Mouse (Mus musculus) kidney, adult 2 months (tissue): ENCODE data around the gene Mb. TPM values are rescaled to one million over a fixed set of nuclear protein-coding genes. Genes with fewer than 3 reads are reported as not detected.

Experiments
- DNase-seq: peaks from one replicate; pipeline ENCODE4 v3.0.0; 2021
- H3K27ac ChIP-seq: fragments of 200-500 bp; 2 replicates; pipeline ENCODE4 v1.5.1; 2012; ENCODE audit warnings: low read depth, low read length, control low read depth, inconsistent platforms; ENCODE audit not compliant: insufficient read depth
- H3K27me3 ChIP-seq: fragments of 200-500 bp; replicated peaks from 2 replicates; pipeline ENCODE4 v1.6.1; 2012; ENCODE audit warnings: mild to moderate bottlenecking, moderate library complexity, low read length, inconsistent platforms; ENCODE audit not compliant: control insufficient read depth, insufficient read depth
- H3K36me3 ChIP-seq: fragments of 200-500 bp; 2 replicates; pipeline ENCODE4 v1.6.1; 2012; ENCODE audit warnings: mild to moderate bottlenecking, moderate library complexity, low read length, inconsistent platforms; ENCODE audit not compliant: control insufficient read depth, insufficient read depth
- H3K4me1 ChIP-seq: fragments of 200-500 bp; 2 replicates; pipeline ENCODE4 v1.6.1; 2011; ENCODE audit warnings: low read length; ENCODE audit not compliant: control insufficient read depth, insufficient read depth
- H3K4me3 ChIP-seq: fragments of 200-500 bp; 2 replicates; pipeline ENCODE4 v1.5.1; 2011; ENCODE audit warnings: mild to moderate bottlenecking, low read depth, low read length, control low read depth; ENCODE audit not compliant: insufficient read depth
- CTCF ChIP-seq: fragments of 200-500 bp; conservative IDR thresholded peaks from 2 replicates; pipeline ENCODE4 v1.5.1; 2011; ENCODE audit warnings: low read depth, mild to moderate bottlenecking, control low read depth, low read length, moderate library complexity, mixed read lengths; ENCODE audit not compliant: insufficient read depth, insufficient read length
- POLR2A ChIP-seq: fragments of 200-500 bp; IDR thresholded peaks from one replicate; pipeline ENCODE4 v1.6.1; 2011; ENCODE audit warnings: low read depth, low read length, control low read depth
- WGBS: fragments of 180-500 bp; shearing (Covaris S2); methylation state at CpG from one replicate; pipeline ENCODE4 v1.1.7; 2018; 5-methylcytosine and 5-hydroxymethylcytosine counted together
- polyA plus RNA-seq: library from polyadenylated mRNA; depleted of rRNA; stranded (reverse); fragments of >200 nt; gene quantifications from 2 replicates; pipeline ENCODE4 v1.2.3, GENCODE M21; 2012; rRNA removed

The Mb gene
- polyA plus RNA-seq, 1 experiment, result 123 TPM

DNA sequence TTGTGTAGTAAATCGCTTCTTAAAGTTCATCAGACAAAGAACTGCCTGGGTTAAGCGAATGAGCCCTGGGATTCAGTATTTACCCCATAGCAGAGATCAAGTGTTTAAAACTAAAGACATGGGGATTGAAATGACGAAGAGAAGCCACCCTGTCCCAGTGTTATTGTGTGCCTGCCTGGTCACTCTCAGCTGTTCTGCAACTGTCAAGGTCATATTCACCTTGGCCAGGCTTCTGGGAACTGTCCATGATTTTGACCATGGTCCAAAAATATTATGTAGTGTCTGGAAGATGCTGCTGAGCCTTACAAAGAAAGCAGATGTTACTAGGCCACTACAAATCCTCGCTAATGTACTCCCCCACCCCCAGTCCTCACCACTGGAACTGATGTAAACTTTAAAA, 70.7 kb downstream of the Mb start:
- H3K27me3 ChIP-seq, result no peaks in the 10 kb centered on the region
- no peaks in the 10 kb centered on the region for H3K4me1 ChIP-seq
- 86% methylated on average over 4 of the region's 4 CpGs for WGBS
- H3K36me3 ChIP-seq, result no peaks in the 10 kb centered on the region
- TF ChIP-seq POLR2A (no peak), CTCF (no peak)
- DNase-seq, result no peak
- H3K27ac ChIP-seq, result no peak overlapping the region
- no peak overlapping the region for H3K4me3 ChIP-seq

- Histone ChIP-seq H3K36me3 (no peaks in the 10 kb centered on the region), H3K4me1 (no peaks in the 10 kb centered on the region), H3K27me3 (no peaks in the 10 kb centered on the region), H3K4me3 (no peak overlapping the region), H3K27ac (no peak overlapping the region)
- 65% methylated on average over 5 of the region's 5 CpGs for WGBS
- TF ChIP-seq CTCF, result no peak
- no peak for DNase-seq
Measured at GRCm38 (mm10) chr15:76976619-76977018, 73.9 kb downstream of the Mb start.

- TF ChIP-seq CTCF, result peak; percentile 35
- TF ChIP-seq POLR2A, result no peak
- DNase-seq, result peak; percentile 91
- H3K27me3 ChIP-seq, result no peaks in the 10 kb centered on the region
- 5% methylated on average over 29 of the region's 31 CpGs for WGBS
- H3K4me3 ChIP-seq, result peak overlapping the region; percentile 53
- no peaks in the 10 kb centered on the region for H3K4me1 ChIP-seq
- no peaks in the 10 kb centered on the region for H3K36me3 ChIP-seq
- H3K27ac ChIP-seq, result no peak overlapping the region
Measured at GRCm38 (mm10) chr15:76973855-76974651, 76.4 kb downstream of the Mb start.

DNA sequence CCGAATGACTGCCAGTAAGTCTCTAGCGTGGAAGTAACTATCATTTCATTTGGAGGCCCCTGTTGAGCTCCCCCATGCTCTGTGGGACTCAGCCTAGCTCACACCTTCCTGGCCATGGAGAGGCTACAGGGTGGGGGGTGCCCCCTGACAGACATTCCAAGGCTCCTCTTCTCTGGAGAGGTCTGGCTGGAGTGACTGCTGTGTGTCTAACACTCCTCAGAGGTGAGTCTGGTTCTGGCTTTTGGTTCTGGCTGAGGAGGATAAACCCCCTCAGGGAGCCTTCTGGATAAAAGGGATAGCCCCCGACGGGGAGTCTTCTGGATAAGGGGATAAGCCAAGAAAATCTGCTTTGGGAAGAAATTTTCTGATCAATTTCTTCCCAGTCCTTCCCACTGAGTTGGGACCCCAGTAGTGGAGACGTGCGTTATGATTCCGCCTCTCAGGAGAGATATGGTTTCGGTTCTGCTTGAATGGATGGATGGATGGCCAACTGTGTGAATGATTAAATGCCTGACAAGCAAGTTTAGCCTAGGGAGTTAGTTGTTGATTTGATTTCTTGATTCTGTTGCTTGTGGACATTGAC, 77.1 kb downstream of the Mb start:
- DNase-seq, result no peak
- H3K4me1 ChIP-seq, result no peaks in the 10 kb centered on the region
- no peaks in the 10 kb centered on the region for H3K36me3 ChIP-seq
- no peak overlapping the region for H3K4me3 ChIP-seq
- H3K27me3 ChIP-seq, result no peaks in the 10 kb centered on the region
- H3K27ac ChIP-seq, result no peak overlapping the region
- TF ChIP-seq CTCF (no peak), POLR2A (no peak)
- 25% methylated on average over 8 of the region's 8 CpGs for WGBS

DNA sequence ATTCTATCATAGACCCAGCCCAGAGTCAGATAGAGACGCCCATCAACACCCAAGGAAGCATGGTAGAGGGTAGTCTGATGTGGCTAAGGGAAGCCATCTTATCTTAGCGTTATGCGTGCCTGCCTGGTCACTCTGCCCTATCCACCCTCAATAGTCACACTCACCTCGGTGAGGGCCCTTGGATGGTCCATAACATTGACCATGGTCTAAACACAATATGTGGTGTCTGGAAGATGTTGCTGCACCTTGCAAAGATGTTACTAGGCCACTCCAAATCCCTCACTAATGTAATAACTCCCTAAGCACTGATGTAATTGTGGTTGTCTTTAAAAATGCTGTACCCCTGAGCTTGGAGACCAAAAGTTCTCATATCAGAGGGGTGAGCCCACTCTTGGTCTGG, 77.8 kb downstream of the Mb start:
- no peak for TF ChIP-seq POLR2A
- no peak for TF ChIP-seq CTCF
- 93% methylated on average over 4 of the region's 4 CpGs for WGBS
- Histone ChIP-seq H3K4me1 (no peaks in the 10 kb centered on the region), H3K36me3 (no peaks in the 10 kb centered on the region), H3K27ac (no peak overlapping the region), H3K27me3 (no peaks in the 10 kb centered on the region), H3K4me3 (no peak overlapping the region)
- no peak for DNase-seq

Other genes with a start within 250 kb of the Mb start
- 6.1 TPM in 2 replicates for gene Zfp251, start 179.2 kb downstream of the Mb start, polyA plus RNA-seq
- 7.8 and 9.0 TPM in 2 replicates for gene Zfp7, start 171.4 kb downstream of the Mb start, polyA plus RNA-seq
- 0.22 and 0.44 TPM in 2 replicates for gene Gm49527, start 171.3 kb downstream of the Mb start, polyA plus RNA-seq
- gene Zfp647, start 125.2 kb downstream of the Mb start, polyA plus RNA-seq, result 2.0 and 2.1 TPM in 2 replicates
- 15.6 TPM in 2 replicates for gene 1110038F14Rik, start 102.2 kb downstream of the Mb start, polyA plus RNA-seq
- 4.8 and 6.4 TPM in 2 replicates for gene Apol6, start 5.9 kb downstream of the Mb start, polyA plus RNA-seq